Mouse (Mus musculus) spleen, adult 2 months (tissue): ENCODE data around the gene Retnla.

Experiments used
- CTCF ChIP-seq: fragments of 200-500 bp; IDR thresholded peaks from 2 replicates; pipeline ENCODE4 v1.5.1; 2011; ENCODE audit warnings: mild to moderate bottlenecking, inconsistent platforms; ENCODE audit not compliant: insufficient read depth, insufficient read length, insufficient replicate concordance; ENCODE audit errors: extremely low read depth
- POLR2A ChIP-seq: fragments of 200-500 bp; IDR thresholded peaks from 2 replicates; pipeline ENCODE4 v1.6.1; 2011; ENCODE audit warnings: low read depth, low read length, inconsistent platforms

GRCm38 (mm10) chr16:48806521-48806920 is 35.8 kb upstream of the Retnla start:
- no peak for TF ChIP-seq POLR2A
- TF ChIP-seq CTCF, result no peak
